Mouse (Mus musculus): ENCODE results near the gene Fbxw4. TPM values are rescaled to one million over a fixed set of nuclear protein-coding genes. Genes with fewer than 3 reads are reported as not detected.

The Fbxw4 gene
- total RNA-seq (2021): 10 to 100 TPM; 31.9 to 32.1 TPM
- long read RNA-seq, experiment 1, transcript Fbxw4-201 (9 exons, 2,068 nt): major isoform, 18 of 22 reads
- long read RNA-seq, experiment 1, partial matches to known transcripts: 0 of 22 reads
- long read RNA-seq, experiment 1, other reads (novel, unspliced or antisense): 3 of 22 reads
- long read RNA-seq, experiment 2, partial matches to known transcripts: 0 of 10 reads
- long read RNA-seq, experiment 2, other reads (novel, unspliced or antisense): 4 of 10 reads

GRCm38 (mm10) chr19:45659738-45660502 is at the start of gene Fbxw4:
TSS of gene Fbxw4 (minus strand) at chr19:45660312.
- peak; percentile 45 to 75 for DNase-seq (ENCODE audit: low spot score in 2 of 2)

- DNase-seq (ENCODE audit: low spot score in 2 of 2): no peak
These were observed 48.6 kb upstream of the Fbxw4 start for GRCm38 (mm10) chr19:45708704-45709103.

GRCm38 (mm10) chr19:45696281-45696600 is 36.1 kb upstream of the Fbxw4 start:
- no peak for DNase-seq (ENCODE audit: low spot score in 2 of 2)

- no peak for DNase-seq (ENCODE audit: low spot score in 2 of 2)
These were observed 35.6 kb upstream of the Fbxw4 start for GRCm38 (mm10) chr19:45695496-45696280.

GRCm38 (mm10) chr19:45694056-45694455 is 33.9 kb upstream of the Fbxw4 start:
- DNase-seq (ENCODE audit: low spot score in 2 of 2): no peak

- peak; percentile 6 to 42 for DNase-seq (ENCODE audit: low spot score in 2 of 2)
These were observed 32.1 kb upstream of the Fbxw4 start for GRCm38 (mm10) chr19:45692211-45692610.

GRCm38 (mm10) chr19:45691001-45691535 is 31.0 kb upstream of the Fbxw4 start:
- DNase-seq (ENCODE audit: low spot score in 2 of 2): no peak

- no peak for DNase-seq (ENCODE audit: low spot score in 2 of 2)
These were observed 26.9 kb upstream of the Fbxw4 start for GRCm38 (mm10) chr19:45687001-45687400.

- DNase-seq (ENCODE audit: low spot score in 2 of 2): no peak
These were observed 23.6 kb upstream of the Fbxw4 start for GRCm38 (mm10) chr19:45683676-45684075.

- no peak for DNase-seq (ENCODE audit: low spot score in 2 of 2)
These were observed 20.5 kb upstream of the Fbxw4 start for GRCm38 (mm10) chr19:45680495-45681130.

GRCm38 (mm10) chr19:45676723-45677269 is 16.7 kb upstream of the Fbxw4 start:
- DNase-seq (ENCODE audit: low spot score in 2 of 2): no peak

- DNase-seq (ENCODE audit: low spot score in 2 of 2): no peak
These were observed 15.8 kb upstream of the Fbxw4 start for GRCm38 (mm10) chr19:45675720-45676581.

- DNase-seq (ENCODE audit: low spot score in 2 of 2): no peak
These were observed 15.1 kb upstream of the Fbxw4 start for GRCm38 (mm10) chr19:45675196-45675595.

GRCm38 (mm10) chr19:45672971-45673370 is 12.9 kb upstream of the Fbxw4 start:
- no peak for DNase-seq (ENCODE audit: low spot score in 2 of 2)

- DNase-seq (ENCODE audit: low spot score in 2 of 2): no peak
These were observed 8.9 kb upstream of the Fbxw4 start for GRCm38 (mm10) chr19:45668986-45669385.

GRCm38 (mm10) chr19:45663851-45664250 is 3.7 kb upstream of the Fbxw4 start:
- no peak for DNase-seq (ENCODE audit: low spot score in 2 of 2)

- no peak for DNase-seq (ENCODE audit: low spot score in 2 of 2)
These were observed 335 bp upstream of the Fbxw4 start for GRCm38 (mm10) chr19:45660503-45660790.

- no peak for DNase-seq (ENCODE audit: low spot score in 2 of 2)
These were observed 793 bp downstream of the Fbxw4 start for GRCm38 (mm10) chr19:45659301-45659737.

- DNase-seq (ENCODE audit: low spot score in 2 of 2): no peak
These were observed 1.4 kb downstream of the Fbxw4 start for GRCm38 (mm10) chr19:45658556-45659268.
